Mouse (Mus musculus) ES-Bruce4 (cell line): ENCODE data around the gene Scn8a. TPM values are rescaled to one million over a fixed set of nuclear protein-coding genes. Genes with fewer than 3 reads are reported as not detected.

Experiments
- H3K27ac ChIP-seq: 2 replicates; pipeline ENCODE4 v1.5.1; 2012; ENCODE audit warnings: low read length, inconsistent platforms; ENCODE audit not compliant: insufficient read depth
- H3K27me3 ChIP-seq: 2 replicates; pipeline ENCODE4 v1.6.1; 2012; ENCODE audit warnings: mild to moderate bottlenecking, low read length, inconsistent platforms; ENCODE audit not compliant: control insufficient read depth, poor library complexity, insufficient read depth, severe bottlenecking
- H3K36me3 ChIP-seq: 2 replicates; pipeline ENCODE4 v1.6.1; 2012; ENCODE audit warnings: inconsistent platforms, mild to moderate bottlenecking, low read length, moderate library complexity; ENCODE audit not compliant: control insufficient read depth, poor library complexity, insufficient read depth, severe bottlenecking
- H3K4me1 ChIP-seq: one replicate; pipeline ENCODE4 v1.8.1; 2011; ENCODE audit warnings: low read length; ENCODE audit not compliant: control insufficient read depth, insufficient read depth
- H3K4me3 ChIP-seq: 2 replicates; pipeline ENCODE4 v1.5.1; 2011; ENCODE audit warnings: low read depth, mild to moderate bottlenecking, low read length
- H3K9ac ChIP-seq: 2 replicates; pipeline ENCODE4 v1.6.1; 2012; ENCODE audit warnings: low read depth, mild to moderate bottlenecking, inconsistent platforms; ENCODE audit not compliant: poor library complexity, severe bottlenecking
- H3K9me3 ChIP-seq: replicated peaks from 2 replicates; pipeline ENCODE4 v1.6.1; 2012; ENCODE audit warnings: mild to moderate bottlenecking, low read length, inconsistent platforms; ENCODE audit not compliant: control insufficient read depth, poor library complexity, insufficient read depth, severe bottlenecking
- CTCF ChIP-seq: IDR thresholded peaks from one replicate; pipeline ENCODE4 v1.8.1; 2011; ENCODE audit warnings: low read depth, low read length
- EP300 ChIP-seq: IDR thresholded peaks from 2 replicates; pipeline ENCODE4 v1.6.1; 2011; ENCODE audit warnings: low read depth, low read length; ENCODE audit not compliant: insufficient read depth
- POLR2A ChIP-seq: IDR thresholded peaks from one replicate; pipeline ENCODE4 v1.8.1; 2011; ENCODE audit warnings: low read length; ENCODE audit not compliant: insufficient read depth
- polyA plus RNA-seq: library from polyadenylated mRNA; stranded (reverse); fragments of >200 nt; gene quantifications from 2 replicates; pipeline ENCODE4 v1.2.4, GENCODE M21; 2011; ENCODE audit warnings: low read depth; ENCODE audit not compliant: missing spikeins, insufficient read depth, insufficient read length

Scn8a gene
- polyA plus RNA-seq, 1 experiment: 8.9 TPM

DNA sequence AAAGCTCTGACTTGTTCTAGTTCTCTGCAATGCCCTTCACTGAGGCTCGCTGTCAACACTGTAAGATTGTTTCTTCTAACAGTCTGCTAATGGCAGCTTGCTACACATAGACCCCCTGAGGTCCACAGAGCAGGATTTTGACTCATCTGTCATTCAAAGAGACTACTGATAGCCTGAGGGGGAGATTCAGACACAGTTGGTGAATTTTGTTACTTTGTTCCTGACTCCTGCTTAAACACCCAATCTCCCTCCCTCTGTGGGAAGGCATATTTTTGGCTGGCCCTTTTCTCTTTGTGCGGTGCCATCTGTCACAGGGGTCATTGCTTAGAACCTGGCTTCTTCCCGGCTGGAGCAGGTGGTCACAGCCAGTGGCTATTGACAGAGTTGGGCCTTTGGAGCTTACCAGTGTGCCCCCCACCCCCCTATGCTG lies 40.1 kb downstream of the Scn8a start:
- Histone ChIP-seq H3K9me3 (no peaks in the 10 kb centered on the region), H3K36me3 (no peaks in the 10 kb centered on the region), H3K27ac (0 out of 2 replicates have a peak overlapping the region, but pooled peaks have one; percentile 22), H3K27me3 (no peaks in the 10 kb centered on the region), H3K4me1 (peaks cover 2% of the 10 kb centered on the region), H3K4me3 (no peak overlapping the region), H3K9ac (no peak overlapping the region)
- no peak for TF ChIP-seq POLR2A

DNA sequence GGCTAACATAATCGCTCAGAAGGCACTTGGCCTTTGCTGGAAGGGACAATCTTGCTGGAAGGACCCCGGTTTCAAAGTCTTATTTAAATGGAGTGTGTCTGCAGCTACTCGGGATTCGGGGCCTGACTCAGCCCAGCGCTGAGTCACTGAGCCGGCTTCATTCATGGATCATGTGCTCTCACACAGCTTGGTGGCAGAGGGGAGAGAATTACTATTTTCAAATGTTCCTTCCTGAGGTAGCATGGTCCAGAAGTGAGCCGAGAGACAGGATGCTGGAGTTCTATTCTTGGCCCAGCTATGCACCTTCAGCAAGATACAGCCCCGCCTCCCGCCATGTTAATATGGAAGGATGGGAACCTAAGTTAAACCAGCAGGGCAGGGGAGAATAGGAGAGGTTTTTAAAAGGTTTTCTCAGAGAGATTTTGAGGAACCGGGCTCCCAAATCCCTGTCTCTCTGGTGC lies 40.8 kb downstream of the Scn8a start:
- H3K9ac ChIP-seq: no peak overlapping the region
- no peaks in the 10 kb centered on the region for H3K36me3 ChIP-seq
- H3K27me3 ChIP-seq: no peaks in the 10 kb centered on the region
- no peak overlapping the region for H3K4me3 ChIP-seq
- H3K4me1 ChIP-seq: peaks cover 2% of the 10 kb centered on the region
- H3K27ac ChIP-seq: no peak overlapping the region
- H3K9me3 ChIP-seq: no peaks in the 10 kb centered on the region
- TF ChIP-seq POLR2A: no peak
- no peak for TF ChIP-seq EP300
- no peak for TF ChIP-seq CTCF

DNA sequence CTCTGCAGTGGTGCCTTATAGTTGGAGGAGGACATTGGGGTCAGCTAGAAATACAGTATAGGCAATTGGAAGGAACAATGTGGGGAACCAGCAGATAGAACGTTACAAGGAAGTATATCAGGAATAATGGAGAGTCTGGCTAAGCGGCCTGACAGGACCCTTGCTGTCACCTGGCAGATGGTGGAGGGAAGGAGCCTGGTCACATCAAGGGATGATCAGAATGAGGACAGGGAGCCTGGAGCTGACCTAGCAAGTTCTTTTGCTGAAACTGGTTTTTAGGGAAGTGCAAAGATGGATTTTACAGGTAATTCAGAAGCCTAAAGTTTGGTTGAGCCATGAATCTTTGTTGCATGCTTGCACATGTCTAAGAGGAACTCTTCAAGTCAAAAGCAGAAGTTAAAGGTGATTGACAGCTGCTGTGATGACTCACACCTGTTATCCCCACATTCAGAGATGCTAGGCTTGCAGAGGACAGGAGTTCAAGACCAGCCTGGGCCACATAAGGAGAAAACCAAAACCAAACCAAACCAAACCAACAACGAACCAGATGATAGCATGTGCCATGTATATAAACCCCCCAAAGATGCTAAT lies 43.1 kb downstream of the Scn8a start:
- TF ChIP-seq CTCF: no peak
- TF ChIP-seq EP300: no peak
- no peak for TF ChIP-seq POLR2A
- no peak overlapping the region for H3K4me3 ChIP-seq
- H3K27ac ChIP-seq: no peak overlapping the region
- H3K4me1 ChIP-seq: peaks cover 2% of the 10 kb centered on the region
- H3K9ac ChIP-seq: no peak overlapping the region
- H3K27me3 ChIP-seq: no peaks in the 10 kb centered on the region
- no peaks in the 10 kb centered on the region for H3K36me3 ChIP-seq
- H3K9me3 ChIP-seq: no peaks in the 10 kb centered on the region

DNA sequence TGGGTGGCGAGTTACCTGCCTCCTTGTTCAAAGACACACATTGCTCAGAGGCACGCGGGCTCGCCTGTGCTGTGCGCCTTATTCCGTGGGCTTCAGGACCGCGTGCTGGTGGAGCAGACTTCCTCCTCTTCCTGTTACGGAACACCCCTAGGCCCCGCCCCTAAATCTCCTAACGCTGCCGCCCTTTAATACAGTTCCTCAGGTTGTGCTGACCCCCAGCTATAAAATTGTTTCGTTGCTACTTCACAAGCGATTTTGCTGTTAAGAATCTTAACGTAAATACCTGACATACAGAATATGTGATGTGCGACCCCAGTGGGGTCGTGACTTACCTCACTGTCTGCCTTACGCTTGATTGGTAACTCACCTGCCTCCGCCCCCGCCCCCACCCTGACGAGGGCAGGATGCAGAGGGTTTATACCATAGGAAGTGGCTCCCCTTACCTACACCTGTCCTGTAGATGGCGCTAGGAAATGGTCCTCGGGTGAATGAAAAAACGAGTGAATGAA lies 45.1 kb downstream of the Scn8a start:
- peak overlapping the region; percentile 71 for H3K4me3 ChIP-seq

DNA sequence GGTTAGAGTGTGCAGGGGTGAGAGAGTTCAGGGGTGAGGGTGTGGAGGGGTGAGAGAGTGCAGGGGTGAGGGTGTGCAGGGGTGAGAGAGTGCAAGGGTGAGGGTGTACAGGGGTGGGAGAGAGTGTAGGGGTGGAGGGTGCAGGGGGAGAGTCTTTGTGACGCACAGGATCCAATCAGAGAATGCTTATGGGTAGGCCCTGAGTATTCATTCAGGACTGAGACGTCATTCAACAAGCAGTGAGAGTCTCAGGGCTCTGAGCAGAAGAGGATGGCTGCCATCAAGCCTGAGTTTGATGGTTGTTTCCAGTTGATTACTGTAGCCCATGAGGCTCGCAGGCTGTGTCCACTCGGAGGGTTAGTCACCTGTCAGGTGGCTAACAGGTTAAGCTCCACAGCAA lies 48.4 kb downstream of the Scn8a start:
- no peaks in the 10 kb centered on the region for H3K9me3 ChIP-seq
- no peaks in the 10 kb centered on the region for H3K27me3 ChIP-seq
- H3K4me3 ChIP-seq: no peak overlapping the region
- no peak overlapping the region for H3K27ac ChIP-seq
- TF ChIP-seq CTCF: no peak
- no peaks in the 10 kb centered on the region for H3K36me3 ChIP-seq
- H3K9ac ChIP-seq: no peak overlapping the region
- H3K4me1 ChIP-seq: no peaks in the 10 kb centered on the region

More for the DNA sequence above, 45.1 kb downstream of the Scn8a start:
- no peaks in the 10 kb centered on the region for H3K36me3 ChIP-seq
- TF ChIP-seq CTCF (peak; percentile 33), POLR2A (no peak)
- no peaks in the 10 kb centered on the region for H3K9me3 ChIP-seq
- no peaks in the 10 kb centered on the region for H3K27me3 ChIP-seq
- peaks cover 2% of the 10 kb centered on the region for H3K4me1 ChIP-seq
- H3K27ac ChIP-seq: no peak overlapping the region
- H3K9ac ChIP-seq: peak overlapping the region; percentile 11; the same call in 1 of the 2 replicates

DNA sequence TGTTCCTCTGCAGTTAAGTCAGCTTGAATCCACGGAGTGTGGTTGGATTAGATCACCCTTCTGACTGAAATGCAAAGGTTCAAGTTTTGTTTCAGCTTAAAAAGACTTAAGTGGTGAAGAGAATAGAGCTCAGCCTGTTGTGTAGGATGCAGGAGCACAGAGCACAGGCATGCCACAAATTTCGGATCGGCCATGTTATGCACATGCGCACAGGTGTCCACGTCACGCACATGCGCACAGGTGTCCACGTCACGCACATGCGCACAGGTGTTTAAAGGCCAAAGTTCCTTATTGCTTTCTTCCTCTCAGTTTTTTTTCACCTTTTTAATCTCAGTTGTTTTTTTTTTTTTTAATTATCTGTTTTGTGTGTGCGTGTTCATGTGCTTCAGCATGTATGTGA lies 52.6 kb downstream of the Scn8a start:
- no peak overlapping the region for H3K9ac ChIP-seq
- no peaks in the 10 kb centered on the region for H3K36me3 ChIP-seq
- no peaks in the 10 kb centered on the region for H3K4me1 ChIP-seq
- TF ChIP-seq CTCF (no peak), POLR2A (no peak), EP300 (no peak)
- H3K27me3 ChIP-seq: no peaks in the 10 kb centered on the region
- no peaks in the 10 kb centered on the region for H3K9me3 ChIP-seq
- no peak overlapping the region for H3K4me3 ChIP-seq
- no peak overlapping the region for H3K27ac ChIP-seq
